Mouse (Mus musculus): ENCODE results near the gene Psmd7.
"Not testable (repeated sequence)": the region's sequence is repeated elsewhere in the genome, so short reads cannot be mapped to it uniquely, and the experiment has no call there.

Psmd7 gene

GRCm38 (mm10) chr8:107587995-107588780, at the start of gene Psmd7:
TSS of gene Psmd7 (minus strand) at chr8:107588464.
- DNase-seq, result peak; percentile 95

- no peak for DNase-seq
Measured at GRCm38 (mm10) chr8:107633734-107634133, 45.5 kb upstream of the Psmd7 start.

- no peak for DNase-seq
Measured at GRCm38 (mm10) chr8:107629701-107630100, 41.4 kb upstream of the Psmd7 start.

GRCm38 (mm10) chr8:107628501-107629149, 40.4 kb upstream of the Psmd7 start:
- no peak for DNase-seq

GRCm38 (mm10) chr8:107627881-107628280, 39.6 kb upstream of the Psmd7 start:
- no peak for DNase-seq

- not testable (repeated sequence) for DNase-seq
Measured at GRCm38 (mm10) chr8:107624301-107624700, 36.0 kb upstream of the Psmd7 start.

- no peak for DNase-seq
Measured at GRCm38 (mm10) chr8:107621930-107622623, 33.8 kb upstream of the Psmd7 start.

- no peak for DNase-seq
Measured at GRCm38 (mm10) chr8:107621136-107621535, 32.9 kb upstream of the Psmd7 start.

GRCm38 (mm10) chr8:107618499-107618898, 30.2 kb upstream of the Psmd7 start:
- DNase-seq, result no peak

GRCm38 (mm10) chr8:107613411-107613810, 25.1 kb upstream of the Psmd7 start:
- no peak for DNase-seq

GRCm38 (mm10) chr8:107610845-107611244, 22.6 kb upstream of the Psmd7 start:
- DNase-seq, result no peak

GRCm38 (mm10) chr8:107608751-107609150, 20.5 kb upstream of the Psmd7 start:
- DNase-seq, result no peak

- DNase-seq, result peak; percentile 51
Measured at GRCm38 (mm10) chr8:107603026-107603425, 14.8 kb upstream of the Psmd7 start.

- no peak for DNase-seq
Measured at GRCm38 (mm10) chr8:107599691-107600090, 11.4 kb upstream of the Psmd7 start.

- no peak for DNase-seq
Measured at GRCm38 (mm10) chr8:107597731-107598130, 9.5 kb upstream of the Psmd7 start.

GRCm38 (mm10) chr8:107594817-107595216, 6.6 kb upstream of the Psmd7 start:
- DNase-seq, result no peak

- DNase-seq, result no peak
Measured at GRCm38 (mm10) chr8:107593967-107594729, 5.9 kb upstream of the Psmd7 start.

- DNase-seq, result no peak
Measured at GRCm38 (mm10) chr8:107587429-107587994, 752 bp downstream of the Psmd7 start.

GRCm38 (mm10) chr8:107582136-107582535, 6.1 kb downstream of the Psmd7 start:
- DNase-seq, result no peak

- DNase-seq, result no peak
Measured at GRCm38 (mm10) chr8:107581536-107581935, 6.7 kb downstream of the Psmd7 start.

- DNase-seq, result no peak
Measured at GRCm38 (mm10) chr8:107580879-107581278, 7.4 kb downstream of the Psmd7 start.

- no peak for DNase-seq
Measured at GRCm38 (mm10) chr8:107578541-107578940, 9.7 kb downstream of the Psmd7 start.

GRCm38 (mm10) chr8:107578132-107578531, 10.1 kb downstream of the Psmd7 start:
- DNase-seq, result no peak
